Mouse (Mus musculus) stomach, postnatal 0 days (tissue): ENCODE measurements at regions not wholly inside any gene's neighbourhood (a gene's known extent, or its start where the extent isn't known, plus 50 kb on each side); places are given as distances from the start of the nearest gene placed in this dataset.

Experiments used
- CTCF ChIP-seq: IDR thresholded peaks from 2 replicates; pipeline ENCODE4 v1.5.1; 2016; ENCODE audit warnings: antibody characterized with exemption, low read depth, mild to moderate bottlenecking, moderate library complexity
- EP300 ChIP-seq: optimal IDR thresholded peaks from 2 replicates; pipeline ENCODE3; 2016; ENCODE audit warnings: antibody characterized with exemption

DNA sequence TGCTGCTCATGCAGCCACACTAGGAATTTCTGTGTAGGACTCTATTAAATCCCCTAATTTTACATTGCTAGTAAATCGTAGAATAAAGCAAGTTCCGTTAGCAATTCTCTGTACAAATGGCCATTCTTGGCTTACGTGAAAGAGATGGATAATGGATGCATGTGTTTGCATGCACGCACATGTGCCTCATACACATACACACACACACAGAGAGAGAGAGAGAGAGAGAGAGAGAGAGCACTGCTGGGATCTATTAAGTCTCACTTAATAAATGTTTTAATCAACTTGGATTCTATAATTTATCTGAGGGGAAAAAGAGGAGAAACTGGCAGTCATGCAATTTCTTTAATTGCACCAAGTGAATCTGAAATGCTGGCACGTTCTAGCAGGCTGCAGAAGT, 244.5 kb upstream of the Spred2 start:
- no peak for TF ChIP-seq CTCF
- no peak for TF ChIP-seq EP300
